Mouse (Mus musculus) megakaryocyte progenitor cell, adult 5-6 weeks (primary cell): Measurements from ENCODE around the gene Coq10a. TPM values are rescaled to one million over a fixed set of nuclear protein-coding genes. Genes with fewer than 3 reads are reported as not detected.
"Not testable (repeated sequence)": the region's sequence is repeated elsewhere in the genome, so short reads cannot be mapped to it uniquely, and the experiment has no call there.

Experiments used
- ATAC-seq: replicated peaks from 2 replicates; pipeline ENCODE4 v1.8.0; 2016; ENCODE audit warnings: mild to moderate bottlenecking, moderate TSS enrichment, inconsistent platforms; ENCODE audit not compliant: poor library complexity
- total RNA-seq, 2 experiments: library from RNA; stranded (forward) in 1 of 2; stranded (reverse) in 1 of 2; fragments of 157-497, 149-512 nt in 1 of 2; fragments of 200-1000 nt in 1 of 2; gene quantifications; 2 replicates each; pipeline versions ENCODE4 v1.2.3 to v1.2.4; 2015 to 2017

Gene Coq10a
- total RNA-seq, 2 experiments from 2014 or later, result 8.8 to 17.6 TPM

GRCm38 (mm10) chr10:128358796-128359195, 10.0 kb downstream of the Coq10a start:
- ATAC-seq, result peak; percentile 82

GRCm38 (mm10) chr10:128347541-128347940, 21.3 kb downstream of the Coq10a start:
- no peak for ATAC-seq

DNA sequence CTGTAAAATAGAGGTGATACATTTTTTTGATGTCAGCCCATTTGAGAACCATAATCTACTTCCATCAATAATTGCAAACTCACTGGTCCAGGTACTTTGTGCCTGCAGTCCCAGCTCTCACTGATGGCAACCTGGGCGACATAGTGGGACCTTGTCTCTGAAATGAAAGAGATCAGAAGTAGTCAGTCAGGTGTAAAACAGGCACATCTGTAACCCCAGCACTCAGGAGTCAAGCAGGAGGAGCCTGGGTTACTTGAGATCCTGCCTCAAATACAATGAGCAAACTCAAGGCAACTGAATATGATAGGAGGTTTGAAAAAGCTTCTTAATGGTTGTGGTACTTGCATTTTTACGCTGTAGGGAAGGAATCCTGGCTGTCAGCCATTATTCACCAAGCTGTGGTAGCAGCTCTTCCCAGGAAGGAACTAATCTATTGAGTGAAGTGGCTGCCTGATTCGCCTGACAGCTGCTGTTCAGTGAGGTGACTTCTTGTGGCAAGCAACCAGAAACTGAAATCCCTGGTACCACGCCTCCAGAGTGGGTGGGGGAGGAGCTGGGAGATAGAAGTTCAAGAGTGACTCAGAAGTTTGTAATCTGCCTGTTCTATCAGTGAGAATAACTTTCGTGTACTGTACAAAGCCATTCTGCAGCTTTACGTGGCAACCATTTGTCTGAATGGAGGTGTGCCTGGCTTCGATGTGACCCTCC, 24.1 kb downstream of the Coq10a start:
- peak; percentile 95 for ATAC-seq

- ATAC-seq, result no peak
Observed at GRCm38 (mm10) chr10:128343436-128343835, 25.4 kb downstream of the Coq10a start.

- peak; percentile 5; the same call in 1 of the 2 replicates for ATAC-seq
Observed at GRCm38 (mm10) chr10:128340257-128340656, 28.5 kb downstream of the Coq10a start.

- no peak for ATAC-seq
Observed at GRCm38 (mm10) chr10:128338948-128339347, 29.8 kb downstream of the Coq10a start.

DNA sequence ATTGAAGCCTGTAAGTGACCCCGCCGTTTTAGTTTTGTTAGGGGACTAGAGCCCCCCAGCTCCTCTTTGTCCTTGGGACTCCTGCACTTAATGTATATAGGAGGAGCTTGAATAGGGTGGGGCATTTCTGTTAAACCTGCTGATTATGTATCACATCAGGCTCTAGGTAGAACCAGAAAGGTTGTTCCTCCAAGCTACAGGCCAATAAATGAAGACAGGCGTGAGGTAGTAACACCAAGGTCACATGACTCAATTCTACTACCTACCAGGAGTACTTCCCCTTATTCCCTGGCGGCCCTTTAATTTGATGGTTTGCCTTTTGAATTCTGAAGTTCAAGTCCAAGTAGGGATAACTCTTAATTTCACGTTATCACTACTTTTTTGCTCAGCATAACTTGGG, 30.4 kb downstream of the Coq10a start:
- ATAC-seq, result peak; percentile 18; the same call in 1 of the 2 replicates

DNA sequence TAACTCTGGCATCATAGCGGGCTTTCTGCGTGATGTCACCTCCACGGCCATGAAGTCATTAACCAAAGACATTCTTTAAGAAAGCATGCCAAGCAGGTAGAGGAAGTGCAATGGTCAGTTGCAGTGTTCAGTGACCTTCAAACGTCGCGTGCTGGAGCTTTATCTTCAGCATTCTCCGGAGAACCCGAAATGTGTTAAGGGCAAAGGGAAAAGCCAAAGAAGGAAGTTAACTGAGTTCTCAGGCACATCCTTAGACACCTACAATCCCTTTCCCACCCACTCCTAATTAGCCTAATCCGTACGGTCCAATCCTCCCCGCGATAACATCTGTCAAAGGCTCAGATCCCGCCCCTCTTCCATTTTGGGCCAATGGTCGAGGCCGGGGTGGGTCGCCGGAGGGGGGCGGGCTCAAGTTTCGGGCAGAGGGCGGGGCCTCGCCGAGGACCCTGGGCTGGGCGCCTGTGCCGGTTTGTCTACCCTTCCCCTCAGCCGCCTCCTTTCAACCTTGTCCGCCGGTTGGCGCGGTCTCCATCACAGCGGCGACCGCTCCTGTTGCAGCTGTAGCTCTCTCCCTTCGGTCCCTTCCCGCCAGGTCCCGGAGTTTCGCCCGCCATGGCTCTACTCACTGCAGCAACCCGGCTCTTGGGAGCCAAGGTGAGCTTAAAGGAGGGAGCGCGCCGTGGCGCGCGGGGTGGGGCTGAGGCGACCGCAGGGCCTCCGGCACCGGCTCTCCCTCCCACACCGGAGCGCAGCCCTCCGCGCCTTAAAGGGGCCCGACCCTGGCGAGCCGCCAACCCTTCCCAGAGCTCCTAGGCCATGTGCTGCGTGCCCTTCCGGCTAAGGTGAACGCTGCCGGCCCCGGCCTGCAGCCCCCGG, 31.3 kb downstream of the Coq10a start, which contains the start of gene Cs:
TSS of gene Cs (plus strand) at position 429 of the 876 bp plus-strand sequence.
- ATAC-seq, result peak; percentile 81

GRCm38 (mm10) chr10:128336597-128336996, 32.2 kb downstream of the Coq10a start:
- ATAC-seq, result no peak

DNA sequence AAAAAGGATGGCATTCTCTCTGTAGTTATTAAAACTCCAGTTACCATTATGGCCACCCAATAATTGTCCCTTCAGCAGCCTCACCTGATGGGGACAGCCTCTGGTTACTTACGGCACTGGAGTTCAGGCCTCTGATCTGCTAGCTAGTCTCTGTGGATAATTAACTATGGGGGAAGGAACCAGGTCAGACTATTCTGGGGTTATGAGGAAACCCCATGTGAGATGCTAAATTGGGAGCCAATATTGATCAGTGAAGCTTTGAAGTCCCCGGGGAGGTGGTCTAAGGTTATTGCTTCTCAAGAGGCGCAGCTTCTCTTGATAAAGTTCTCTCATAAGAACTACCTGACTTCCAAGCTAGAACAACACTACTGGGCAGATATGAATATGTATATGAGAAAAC, 32.6 kb downstream of the Coq10a start:
- ATAC-seq, result no peak

GRCm38 (mm10) chr10:128335582-128335981, 33.2 kb downstream of the Coq10a start:
- ATAC-seq, result peak; percentile 35

GRCm38 (mm10) chr10:128332358-128333249, 36.2 kb downstream of the Coq10a start:
- ATAC-seq, result not testable (repeated sequence)

GRCm38 (mm10) chr10:128327610-128328009, 41.2 kb downstream of the Coq10a start:
- ATAC-seq, result no peak

GRCm38 (mm10) chr10:128326825-128327224, 42.0 kb downstream of the Coq10a start:
- no peak for ATAC-seq

DNA sequence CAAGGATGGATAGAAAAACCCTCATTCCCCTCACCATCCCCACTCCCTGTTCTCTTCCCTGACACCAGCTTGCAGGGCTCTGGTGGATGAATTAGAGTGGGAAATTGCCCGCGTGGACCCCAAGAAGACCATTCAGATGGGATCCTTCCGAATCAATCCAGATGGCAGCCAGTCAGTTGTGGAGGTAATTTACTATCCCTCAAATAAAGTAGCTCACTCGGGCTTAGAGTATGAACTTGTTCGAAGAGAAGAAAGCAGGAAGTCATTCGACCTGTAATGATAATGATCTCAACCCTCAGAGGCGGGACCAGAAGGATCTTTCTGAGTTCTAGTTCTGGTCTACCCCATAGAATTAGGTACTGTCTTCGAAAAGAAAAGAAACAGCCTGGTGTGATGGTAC, 45.3 kb downstream of the Coq10a start:
- no peak for ATAC-seq

- ATAC-seq, result peak; percentile 84
Observed at GRCm38 (mm10) chr10:128322141-128323108, 46.4 kb downstream of the Coq10a start, which contains the start of gene Cnpy2. Cnpy2 (plus strand) TSS chr10:128322459.

- peak; percentile 27 for ATAC-seq
Observed at GRCm38 (mm10) chr10:128321641-128322040, 47.2 kb downstream of the Coq10a start.

- peak; percentile 55 for ATAC-seq
Observed at GRCm38 (mm10) chr10:128315578-128315977, 53.2 kb downstream of the Coq10a start.
